Mouse (Mus musculus): Measurements from ENCODE around the gene Capzb.

Capzb gene

DNA sequence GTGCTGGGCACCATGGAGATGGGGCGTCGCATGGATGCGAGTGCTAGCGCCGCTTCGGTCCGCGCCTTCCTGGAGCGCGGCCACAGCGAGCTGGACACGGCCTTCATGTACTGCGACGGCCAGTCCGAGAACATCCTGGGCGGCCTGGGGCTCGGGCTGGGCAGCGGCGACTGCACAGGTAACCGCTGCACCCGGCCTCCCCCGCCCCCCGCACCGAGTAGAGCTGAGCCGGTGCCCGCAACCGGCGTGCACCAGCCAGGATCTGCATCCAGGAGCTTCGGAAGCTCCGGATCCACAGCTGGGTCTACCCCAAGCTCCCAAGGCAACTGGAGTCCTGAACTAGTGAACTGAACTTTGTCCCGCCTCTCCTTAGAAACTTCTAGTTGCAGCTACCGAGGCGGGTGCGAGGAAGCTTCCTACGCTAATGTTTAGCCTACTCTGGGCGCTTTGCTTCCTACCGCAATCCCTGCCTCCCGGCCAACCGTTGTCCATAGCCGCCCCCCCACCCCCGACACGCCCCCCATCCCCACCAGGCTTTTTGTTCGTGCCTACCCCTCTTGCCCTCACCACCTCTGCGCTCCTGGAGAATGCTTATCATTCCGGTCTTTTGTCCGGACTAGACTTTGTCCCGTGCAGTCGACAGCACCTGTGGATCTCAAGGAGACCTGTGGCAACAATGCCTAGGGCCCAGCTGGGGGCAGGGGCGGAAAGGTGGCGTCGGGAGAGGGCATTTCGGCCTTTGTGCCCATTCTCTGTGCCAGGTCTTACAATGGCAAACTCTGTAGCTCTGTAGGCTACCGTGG lies 118.4 kb downstream of the Capzb start:
- no peak for DNase-seq

DNA sequence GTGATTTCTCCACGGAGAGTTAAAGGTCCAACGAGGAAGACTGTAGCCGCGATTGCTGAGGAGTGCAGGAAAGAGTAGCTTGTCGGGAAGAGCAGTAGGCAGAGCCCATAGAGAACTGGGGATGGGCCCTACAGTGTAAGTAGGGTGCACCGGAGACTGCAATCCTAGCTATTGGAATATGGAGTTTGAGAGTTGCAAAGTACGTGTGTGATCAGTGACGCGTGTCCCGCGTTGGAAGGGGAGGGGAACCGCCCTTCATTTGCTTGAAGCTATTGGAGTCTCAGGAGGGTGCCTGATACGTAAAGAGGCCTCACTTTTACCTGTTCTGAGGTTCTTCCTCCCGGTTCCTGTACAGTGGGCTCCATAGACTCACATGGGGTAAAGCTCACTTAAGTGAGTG lies 119.0 kb downstream of the Capzb start:
- DNase-seq, result no peak

- DNase-seq, result peak in 1 of 2 experiments; percentile 52
Observed at GRCm38 (mm10) chr4:139312632-139313031, 119.9 kb downstream of the Capzb start.

- no peak for DNase-seq
Observed at GRCm38 (mm10) chr4:139318449-139318848, 125.8 kb downstream of the Capzb start.

DNA sequence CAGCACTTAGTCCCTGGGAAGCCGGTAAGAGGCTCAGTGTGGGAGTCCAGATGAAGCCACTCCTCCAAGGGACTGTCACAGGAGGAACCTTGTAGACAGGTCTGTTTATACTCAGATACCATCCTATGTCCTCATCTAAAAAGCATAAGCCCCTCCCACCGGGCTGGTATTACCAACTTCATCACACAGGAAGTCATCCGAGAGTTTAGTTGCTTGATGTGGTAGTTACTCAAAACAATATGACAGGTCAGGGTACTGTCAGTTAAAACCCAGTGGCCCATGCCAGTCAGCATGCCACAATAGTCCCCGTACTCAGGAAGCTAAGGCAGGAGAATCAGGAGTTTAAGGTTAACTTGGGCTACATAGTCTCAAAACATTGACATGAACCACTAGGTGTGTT lies 127.0 kb downstream of the Capzb start:
- DNase-seq, result no peak

GRCm38 (mm10) chr4:139330605-139331004 lies 137.9 kb downstream of the Capzb start:
- peak; percentile 82 to 86 for DNase-seq

GRCm38 (mm10) chr4:139334631-139335295 lies 142.1 kb downstream of the Capzb start:
- no peak for DNase-seq

- no peak for DNase-seq
Observed at GRCm38 (mm10) chr4:139335507-139335906, 142.8 kb downstream of the Capzb start.

- peak; percentile 80 to 88 for DNase-seq
Observed at GRCm38 (mm10) chr4:139336822-139337483, 144.3 kb downstream of the Capzb start.

- DNase-seq, result no peak
Observed at GRCm38 (mm10) chr4:139338145-139338544, 145.4 kb downstream of the Capzb start.

- no peak for DNase-seq
Observed at GRCm38 (mm10) chr4:139340835-139341234, 148.1 kb downstream of the Capzb start.
